Mouse (Mus musculus) right cerebral cortex, adult 18-20 months (tissue): ENCODE measurements at regions not wholly inside any gene's neighbourhood (a gene's known extent, or its start where the extent isn't known, plus 50 kb on each side); places are given as distances from the start of the nearest gene placed in this dataset.

Source experiments
- DNase-seq: peaks from one replicate; pipeline ENCODE4 v3.0.0; 2022; ENCODE audit warnings: mixed read lengths

DNA sequence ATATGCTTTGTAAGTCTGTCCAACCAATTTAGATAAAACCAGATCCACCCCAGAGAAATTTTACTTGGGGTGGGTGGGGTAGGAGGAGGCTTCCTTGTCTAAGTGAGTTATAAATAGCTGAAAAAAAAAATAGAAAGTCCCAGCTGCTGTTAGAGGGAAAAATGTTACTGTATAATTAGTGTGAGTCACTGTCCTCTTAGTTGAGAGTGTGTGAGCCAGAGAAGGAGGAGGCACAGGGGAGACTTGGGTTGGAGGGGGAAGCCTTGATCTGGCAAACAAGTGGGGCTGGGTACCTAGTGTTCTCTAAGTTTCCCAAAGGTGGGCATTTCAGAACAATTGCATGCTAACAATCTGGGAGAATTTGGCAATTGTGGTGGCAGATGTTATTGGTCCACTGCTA is 103.8 kb upstream of the 4930474N05Rik start:
- peak; percentile 53 for DNase-seq
